Mouse (Mus musculus) kidney, postnatal 14 days (tissue): Measurements from ENCODE around the gene Stmn1.
"Not testable (repeated sequence)": the region's sequence is repeated elsewhere in the genome, so short reads cannot be mapped to it uniquely, and the experiment has no call there.

Experiments used
- DNase-seq: peaks from one replicate; pipeline ENCODE4 v3.0.0; 2022; ENCODE audit warnings: mixed read lengths

The Stmn1 gene

DNA sequence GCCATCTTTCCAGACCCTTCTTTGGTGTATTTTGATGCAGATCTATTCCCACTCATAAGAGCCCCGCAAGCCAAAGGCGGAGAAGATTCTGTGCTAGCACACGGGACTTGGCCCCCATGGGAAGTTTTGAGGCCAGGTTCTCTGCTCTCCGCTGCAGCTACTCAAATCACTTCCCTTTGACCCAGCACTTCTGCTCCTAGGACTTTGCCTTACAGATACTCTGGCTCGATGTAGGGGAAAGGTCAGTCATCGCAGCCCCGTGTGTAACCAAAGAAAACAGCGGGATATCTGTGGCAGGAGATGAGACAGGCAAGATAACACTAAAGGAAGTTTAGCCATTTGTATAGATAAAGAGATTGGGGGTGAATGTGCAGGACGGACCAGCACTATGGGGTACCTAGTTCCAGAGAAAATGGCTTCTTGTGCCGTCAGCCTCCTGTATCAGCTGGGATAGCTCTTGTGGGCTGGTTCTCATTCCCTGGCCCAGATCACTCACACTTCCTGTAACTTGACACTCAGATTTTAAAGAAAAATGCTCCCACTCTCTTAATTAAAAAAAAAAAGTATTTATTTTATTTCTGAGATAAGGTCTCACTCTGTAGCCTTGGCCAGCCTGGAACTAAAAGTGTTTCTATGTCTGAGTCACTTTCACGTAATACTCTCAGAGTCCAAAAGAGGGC lies 22.0 kb downstream of the Stmn1 start:
- peak; percentile 47 for DNase-seq

DNA sequence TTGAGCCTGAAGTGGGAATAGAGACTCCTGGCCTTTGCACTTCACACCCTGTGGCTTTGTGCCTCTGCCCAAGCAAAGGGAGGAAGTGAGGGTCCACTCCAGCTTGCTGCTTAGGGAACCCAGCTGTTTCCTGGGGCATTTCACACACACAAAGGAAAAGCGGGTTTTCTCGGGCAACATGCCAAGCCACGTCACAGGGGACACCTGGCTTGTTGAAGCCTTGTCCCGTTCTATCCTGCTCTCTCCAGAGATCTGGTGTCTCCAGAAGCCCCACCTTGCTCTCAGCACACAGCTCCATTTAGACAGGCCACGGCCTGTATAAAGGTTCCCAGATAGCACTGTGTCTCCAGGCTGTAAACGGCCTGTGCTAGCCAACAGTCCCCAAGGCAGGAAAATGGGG lies 23.6 kb downstream of the Stmn1 start:
- peak; percentile 43 for DNase-seq

DNA sequence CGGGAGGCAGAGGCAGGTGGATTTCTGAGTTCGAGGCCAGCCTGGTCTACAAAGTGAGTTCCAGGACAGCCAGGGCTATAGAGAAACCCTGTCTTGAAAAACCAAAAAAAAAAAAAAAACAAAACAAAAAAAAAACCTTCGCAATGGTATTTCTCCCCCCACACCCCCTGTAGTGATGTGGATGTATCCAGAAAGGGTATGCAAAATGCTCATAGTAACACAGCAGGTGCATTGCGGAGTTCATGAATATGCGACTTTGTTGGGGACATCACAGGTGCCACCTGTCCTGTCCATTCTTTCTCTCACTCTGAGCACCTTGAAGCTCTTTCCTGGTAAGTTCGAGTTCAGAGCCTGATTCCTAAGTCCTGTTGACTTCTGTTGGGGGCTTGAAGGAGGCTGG lies 26.0 kb downstream of the Stmn1 start:
- not testable (repeated sequence) for DNase-seq

DNA sequence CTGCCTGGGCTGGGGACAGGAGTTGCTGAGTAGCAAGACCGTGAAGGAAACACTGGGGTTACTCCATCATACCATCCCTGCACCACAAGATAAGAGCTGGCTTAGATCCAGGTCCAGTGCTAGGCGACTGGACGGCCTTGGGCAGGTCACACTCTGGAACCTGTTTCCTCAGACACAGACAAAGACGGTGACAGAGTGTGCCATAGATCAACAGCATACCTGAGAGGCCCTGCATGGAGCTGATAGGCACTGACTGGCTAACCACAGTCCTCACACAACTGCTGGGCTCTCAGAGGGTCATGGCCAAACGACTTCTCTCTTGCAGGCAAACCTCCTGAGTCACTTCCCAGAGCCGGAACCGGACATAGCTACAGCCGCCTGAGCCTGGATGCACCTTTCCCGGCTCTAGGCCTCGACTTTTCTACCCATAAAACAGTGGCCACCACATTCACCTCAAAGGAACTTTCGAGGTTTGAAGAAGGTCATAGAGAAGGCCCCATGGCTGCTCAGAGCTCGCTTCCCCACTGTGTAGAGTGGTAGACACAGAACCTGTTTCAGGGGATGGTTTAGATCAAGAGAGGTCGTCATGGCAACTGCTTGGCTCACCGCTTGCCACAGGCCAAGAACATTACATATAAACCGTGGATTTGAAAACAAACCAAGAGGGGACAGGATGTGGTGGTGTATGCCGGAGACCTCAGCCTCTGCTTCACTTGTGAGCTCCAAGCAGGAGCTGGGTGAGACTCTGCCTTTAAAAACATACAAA lies 26.8 kb downstream of the Stmn1 start:
- no peak for DNase-seq

DNA sequence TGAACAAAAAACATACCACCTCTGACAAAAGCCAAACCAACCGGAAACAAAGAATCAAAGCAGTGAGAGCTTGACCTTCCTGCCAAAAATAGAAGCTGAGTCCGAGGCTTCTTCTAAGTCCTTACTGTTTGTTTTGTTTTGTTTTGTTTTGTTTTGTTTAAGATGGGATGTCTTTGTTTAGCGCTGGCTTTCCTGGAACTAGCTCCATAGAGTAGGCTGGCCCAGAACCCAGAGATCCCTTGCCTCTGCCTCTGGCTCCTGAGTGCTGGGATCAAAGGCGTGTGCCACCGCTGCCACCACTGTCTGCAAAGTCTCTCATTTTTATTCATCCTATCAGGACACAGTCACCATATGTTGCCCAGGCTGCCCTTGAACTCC lies 27.4 kb downstream of the Stmn1 start:
- no peak for DNase-seq

DNA sequence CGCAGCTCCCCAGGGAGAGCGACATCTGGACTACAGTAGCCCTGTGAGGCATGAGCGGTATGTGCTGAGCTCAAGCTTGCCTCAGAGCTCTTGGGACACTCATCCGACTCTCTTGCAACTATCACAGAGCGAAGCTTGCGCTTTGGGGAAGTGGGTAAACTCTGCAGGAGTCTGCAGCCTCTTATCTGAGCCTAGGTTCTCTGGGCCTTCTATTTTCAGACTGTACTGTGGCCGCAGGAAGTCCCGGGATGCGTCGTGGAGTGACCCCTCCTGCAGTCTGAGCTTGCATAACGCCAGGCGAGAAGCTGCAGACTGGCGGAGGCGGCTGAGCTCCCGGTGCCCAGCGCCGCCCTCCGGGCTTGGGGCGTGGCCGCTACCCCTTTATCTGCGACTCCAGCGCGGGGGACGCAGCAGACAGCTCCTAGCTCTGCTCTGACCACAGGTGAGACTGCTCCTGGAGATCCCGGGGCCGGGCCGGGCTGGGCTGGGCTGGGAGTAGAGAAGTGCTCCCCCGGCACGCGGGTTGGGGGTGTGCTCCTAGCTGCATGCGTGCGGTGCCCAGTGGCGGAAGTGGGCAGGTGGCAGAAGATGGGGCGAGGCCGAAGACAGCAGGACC lies 28.6 kb downstream of the Stmn1 start, which contains the start of gene Paqr7:
Gene Paqr7, plus strand, starts transcription at position 103 of the 616 bp plus-strand sequence.
- peak; percentile 88 for DNase-seq

DNA sequence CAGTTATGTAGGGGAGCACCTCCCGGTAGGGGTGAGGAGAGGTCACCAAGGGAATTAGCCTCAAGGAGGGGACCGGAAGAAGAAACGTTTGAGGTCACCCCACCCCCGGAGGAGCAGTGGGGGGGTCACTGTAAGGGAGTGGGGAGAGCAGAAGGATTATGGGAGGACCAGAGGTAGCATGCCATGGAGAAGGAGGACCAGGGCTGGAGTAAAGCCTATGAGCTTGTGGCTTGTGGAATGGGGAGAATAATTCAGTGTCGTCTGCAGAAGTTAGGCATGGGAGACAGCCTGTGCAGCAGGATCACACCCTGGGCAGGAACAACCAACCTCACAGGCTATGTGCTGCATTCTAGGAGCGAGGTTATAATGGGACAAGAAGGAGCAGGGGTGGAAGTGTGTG lies 29.1 kb downstream of the Stmn1 start:
- DNase-seq: no peak

DNA sequence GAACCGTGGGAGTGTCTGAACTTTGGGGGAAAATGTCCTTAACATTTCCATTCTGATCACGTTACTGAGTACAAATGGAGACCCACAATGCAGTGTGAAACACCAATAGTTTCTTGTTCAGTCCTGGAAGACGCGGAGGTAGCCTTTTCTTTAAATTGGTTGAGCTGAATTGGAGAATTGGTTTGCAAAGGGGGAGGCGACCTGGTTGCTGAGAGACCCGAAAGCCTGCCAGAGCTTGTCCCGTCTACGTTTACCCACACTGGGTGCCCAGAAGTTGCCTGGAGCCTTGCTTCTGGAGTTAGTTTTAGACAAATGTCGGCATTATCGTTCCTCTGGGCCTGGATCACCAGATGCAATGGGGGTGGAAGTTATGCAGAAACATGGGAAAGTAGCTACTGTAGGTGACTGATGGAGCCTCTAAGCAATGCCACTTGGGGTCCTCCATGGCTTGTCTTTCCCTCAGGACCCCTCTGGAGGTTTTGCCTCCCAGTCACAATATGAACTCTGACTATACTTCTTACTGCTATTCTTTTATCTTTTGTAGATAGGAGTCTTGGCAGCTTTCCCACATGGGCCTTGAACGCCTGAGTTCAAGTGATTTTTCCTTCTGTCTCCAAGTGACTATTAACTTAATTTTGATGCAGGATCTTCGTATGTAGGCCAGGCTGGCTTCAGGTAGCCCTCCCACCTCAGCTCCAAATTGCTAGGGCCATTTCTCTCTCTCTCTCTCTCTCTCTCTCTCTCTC lies 30.0 kb downstream of the Stmn1 start:
- no peak for DNase-seq

DNA sequence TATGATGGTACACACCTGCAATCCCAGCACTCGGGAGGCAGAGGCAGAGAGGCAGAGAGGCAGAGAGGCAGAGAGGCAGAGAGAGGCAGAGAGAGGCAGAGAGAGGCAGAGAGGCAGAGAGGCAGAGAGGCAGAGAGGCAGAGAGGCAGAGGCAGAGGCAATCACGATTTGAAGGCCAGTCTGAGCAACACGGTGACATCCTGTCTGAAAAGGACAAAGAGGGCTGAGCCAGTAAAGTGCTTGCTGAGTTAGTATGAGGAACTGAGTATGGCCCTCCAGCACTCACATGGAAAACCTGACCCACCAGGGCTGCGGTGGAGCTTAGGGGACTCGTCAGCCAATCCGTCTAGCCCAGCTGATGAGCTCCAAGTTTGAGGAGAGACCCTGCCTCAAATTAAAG lies 30.9 kb downstream of the Stmn1 start:
- DNase-seq: not testable (repeated sequence)

DNA sequence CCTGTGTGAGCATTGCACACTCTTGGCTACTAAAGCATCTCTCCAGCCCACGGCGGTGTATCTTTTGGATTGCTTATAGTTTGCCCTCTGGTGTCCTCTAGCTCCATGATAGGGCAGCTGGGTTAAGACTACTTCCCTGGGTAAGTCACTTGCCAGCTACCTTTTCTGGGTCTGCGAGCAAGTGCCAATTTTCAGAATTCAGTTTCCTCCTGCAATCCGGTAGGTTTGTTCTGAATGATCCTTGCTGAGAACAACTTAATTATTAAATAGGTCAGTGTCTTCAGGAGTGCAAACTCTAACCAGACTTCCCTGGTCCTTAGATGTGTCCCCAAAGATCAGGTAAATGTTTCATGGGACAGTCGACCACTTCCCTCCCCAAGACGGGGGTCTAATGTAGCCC lies 33.0 kb downstream of the Stmn1 start:
- no peak for DNase-seq

DNA sequence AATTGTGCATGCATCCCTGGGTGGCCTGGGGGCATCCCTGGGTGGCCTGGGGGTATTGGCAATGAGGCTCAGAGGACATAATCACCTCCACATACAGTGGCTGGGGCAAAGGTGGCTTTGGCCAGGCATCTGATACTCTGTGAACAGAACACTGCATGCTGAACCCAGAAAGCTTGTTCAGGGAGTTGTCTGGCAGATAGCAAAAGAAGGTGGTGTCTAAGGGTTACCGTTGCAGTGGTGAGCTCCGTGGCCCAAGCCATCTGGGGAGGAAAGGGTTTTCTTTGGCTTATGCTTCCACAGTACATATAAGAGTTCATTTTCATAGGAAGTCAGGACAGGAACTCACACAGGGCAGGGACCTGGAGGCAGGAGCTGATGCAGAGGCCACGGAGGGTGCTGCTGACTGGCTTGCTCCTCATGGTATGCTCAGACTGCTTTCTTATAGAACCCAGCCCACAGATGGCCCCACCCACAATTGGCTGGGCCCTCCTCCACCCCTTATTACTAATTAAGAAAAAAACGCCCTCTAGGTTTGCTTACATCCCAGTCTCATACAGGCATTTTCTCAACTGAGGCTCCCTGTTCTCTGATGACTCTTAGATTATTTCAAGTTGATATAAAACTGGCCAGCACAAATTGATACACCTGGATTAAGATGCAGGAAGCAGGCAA lies 35.7 kb downstream of the Stmn1 start:
- no peak for DNase-seq

DNA sequence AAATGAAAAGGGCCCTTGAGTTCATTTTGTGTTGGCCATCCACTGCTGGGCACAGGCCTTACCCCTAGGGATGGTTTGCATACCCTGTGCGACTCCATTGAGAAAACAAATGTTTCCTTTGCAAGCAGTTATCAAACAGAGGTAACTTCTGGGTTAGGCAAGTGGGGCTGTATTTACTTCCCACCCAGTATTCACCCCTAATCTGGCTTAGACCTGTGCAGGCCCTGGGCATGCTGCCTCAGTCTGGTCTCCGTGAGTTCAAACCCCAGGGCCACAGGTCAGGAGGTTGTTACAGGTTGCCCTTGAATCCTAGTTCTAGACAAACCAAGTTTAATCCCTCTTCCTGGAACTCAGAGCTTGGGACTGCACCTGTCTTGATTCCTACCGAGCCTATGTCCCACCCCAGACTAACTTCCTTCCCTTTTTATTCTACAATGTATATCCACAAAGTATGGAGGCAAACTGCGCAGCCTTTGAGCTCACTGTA lies 37.2 kb downstream of the Stmn1 start:
- no peak for DNase-seq

DNA sequence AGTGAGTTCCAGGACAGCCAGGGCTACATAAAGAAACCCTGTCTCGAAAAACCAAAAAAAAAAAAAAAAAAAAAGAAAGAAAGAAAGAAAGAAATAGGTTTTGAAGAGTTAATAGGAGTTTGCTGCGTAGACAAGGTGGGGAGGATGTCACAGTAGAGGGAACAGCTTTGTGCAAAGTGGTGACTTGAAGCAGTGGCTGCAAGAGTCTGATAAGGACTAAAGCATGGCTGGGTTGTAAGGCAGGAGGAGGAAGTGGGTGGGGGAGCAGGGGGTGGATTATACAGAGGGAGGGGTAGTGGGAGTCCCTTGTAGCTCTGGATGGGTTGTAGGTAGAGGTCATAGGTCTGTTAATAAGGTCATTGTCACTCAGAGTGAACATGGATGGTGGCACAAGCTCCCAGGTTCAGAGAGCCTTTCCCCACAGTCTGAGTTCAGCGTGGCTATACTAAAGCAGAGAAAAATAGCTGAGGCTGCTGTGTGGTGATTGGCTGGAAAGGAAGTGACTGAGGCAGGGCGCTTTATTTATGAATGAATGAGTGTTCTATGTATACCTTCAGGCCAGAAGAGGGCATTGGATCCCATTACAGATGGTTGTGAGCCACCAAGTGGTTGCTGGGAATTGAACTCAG lies 38.0 kb downstream of the Stmn1 start:
- no peak for DNase-seq

DNA sequence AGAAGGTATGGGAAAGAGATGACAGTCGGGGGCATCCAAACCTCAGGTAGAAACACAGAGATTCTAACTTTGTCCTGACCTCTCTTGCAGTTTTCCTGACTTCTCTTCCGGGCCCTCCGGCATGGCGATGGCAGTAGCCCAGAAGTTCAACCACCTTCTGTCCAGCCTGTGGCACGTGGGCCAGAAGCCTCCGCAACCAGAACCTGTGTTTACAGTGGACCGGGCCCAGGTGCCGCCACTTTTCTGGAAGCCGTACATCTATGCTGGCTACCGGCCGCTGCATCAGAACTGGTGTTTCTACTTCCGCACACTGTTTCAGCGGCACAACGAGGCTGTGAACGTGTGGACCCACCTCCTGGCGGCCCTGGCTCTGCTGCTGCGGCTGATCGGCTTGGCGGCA lies 38.6 kb downstream of the Stmn1 start:
- no peak for DNase-seq

DNA sequence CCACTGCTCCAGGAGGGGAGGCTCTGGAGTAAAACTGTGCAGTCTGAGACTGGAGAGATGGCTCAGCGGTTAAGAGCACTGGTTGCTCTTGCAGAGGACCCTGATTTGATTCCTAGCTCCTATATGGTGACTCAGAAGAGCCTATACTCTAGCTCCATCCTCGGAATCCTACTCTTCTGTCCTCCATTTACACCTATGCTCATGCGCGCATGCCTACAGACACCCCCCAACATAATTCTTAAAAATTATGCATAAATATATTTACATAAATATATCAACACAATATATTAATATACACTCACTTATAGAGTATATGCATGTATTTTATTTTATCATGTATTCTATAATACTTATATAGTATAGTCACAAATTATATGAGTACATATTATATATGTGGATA lies 42.3 kb downstream of the Stmn1 start:
- DNase-seq: no peak

DNA sequence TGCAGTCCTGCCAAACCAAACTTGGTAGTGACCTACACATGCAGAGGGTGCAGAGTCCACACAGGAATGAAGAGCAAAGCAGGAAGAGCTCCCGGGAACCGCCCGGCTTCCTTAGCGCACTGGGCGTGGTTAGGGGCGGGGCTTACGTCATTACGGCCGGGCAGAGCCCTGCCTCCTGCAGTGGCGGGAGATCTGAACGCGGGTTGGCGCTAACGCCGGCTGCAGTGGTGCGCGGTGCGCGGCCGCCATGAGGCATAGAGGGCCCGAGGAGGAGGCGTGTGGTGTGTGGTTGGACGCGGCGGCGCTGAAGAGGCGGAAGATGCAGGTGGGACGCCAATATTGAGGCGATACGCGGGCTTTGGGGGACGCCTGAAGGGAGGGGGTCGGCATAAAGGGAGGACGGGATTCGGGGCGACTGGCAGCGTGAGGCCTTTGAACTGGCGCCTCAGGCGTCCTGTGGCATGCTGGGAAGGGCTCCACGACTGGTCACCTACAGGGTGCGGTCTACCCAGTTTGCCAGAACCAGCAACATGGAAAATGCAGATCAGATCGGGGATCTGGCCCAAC lies 42.8 kb downstream of the Stmn1 start, which contains the start of gene Aunip:
Gene Aunip, plus strand, starts transcription at position 155 of the 567 bp plus-strand sequence.
- DNase-seq: peak; percentile 93

DNA sequence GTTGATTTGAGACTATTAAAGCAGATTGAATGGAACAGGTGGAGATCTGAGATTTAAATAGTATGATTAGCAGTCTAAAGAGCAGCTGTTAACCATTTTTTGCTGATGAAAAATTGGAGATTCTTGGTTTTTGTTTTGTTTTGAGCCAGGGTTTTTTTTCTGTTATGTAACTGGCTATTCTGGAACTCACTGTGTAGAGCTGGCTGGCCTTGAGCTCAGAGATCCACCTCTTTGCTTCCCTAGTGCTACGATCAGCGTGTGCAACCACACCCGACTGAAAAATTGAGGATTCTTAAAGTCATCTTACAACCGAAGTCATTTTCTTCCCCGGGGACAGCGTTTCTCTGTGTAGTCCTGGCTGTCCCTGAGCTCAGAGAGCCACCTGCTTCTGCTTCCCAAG lies 43.6 kb downstream of the Stmn1 start:
- DNase-seq: no peak

DNA sequence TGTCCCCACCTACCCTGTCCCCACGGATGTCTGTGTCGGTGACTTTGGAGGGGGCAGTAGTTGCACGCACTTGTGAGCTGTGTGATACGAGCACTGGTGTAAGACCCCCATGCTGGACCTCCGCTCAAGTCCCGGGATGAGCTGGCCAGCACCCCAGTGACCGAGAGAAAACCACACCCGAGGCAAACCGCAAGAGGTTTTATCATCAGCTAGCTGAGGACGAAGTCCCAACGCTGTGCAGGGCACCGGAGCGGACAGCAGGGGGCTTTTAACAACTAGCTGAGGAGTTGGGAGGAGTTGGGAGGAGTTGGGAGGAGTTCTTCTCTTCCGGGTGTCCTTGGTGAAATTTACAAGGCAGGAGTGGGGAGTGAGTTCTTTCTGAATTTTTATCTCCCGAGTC lies 44.7 kb downstream of the Stmn1 start:
- DNase-seq: peak; percentile 83

DNA sequence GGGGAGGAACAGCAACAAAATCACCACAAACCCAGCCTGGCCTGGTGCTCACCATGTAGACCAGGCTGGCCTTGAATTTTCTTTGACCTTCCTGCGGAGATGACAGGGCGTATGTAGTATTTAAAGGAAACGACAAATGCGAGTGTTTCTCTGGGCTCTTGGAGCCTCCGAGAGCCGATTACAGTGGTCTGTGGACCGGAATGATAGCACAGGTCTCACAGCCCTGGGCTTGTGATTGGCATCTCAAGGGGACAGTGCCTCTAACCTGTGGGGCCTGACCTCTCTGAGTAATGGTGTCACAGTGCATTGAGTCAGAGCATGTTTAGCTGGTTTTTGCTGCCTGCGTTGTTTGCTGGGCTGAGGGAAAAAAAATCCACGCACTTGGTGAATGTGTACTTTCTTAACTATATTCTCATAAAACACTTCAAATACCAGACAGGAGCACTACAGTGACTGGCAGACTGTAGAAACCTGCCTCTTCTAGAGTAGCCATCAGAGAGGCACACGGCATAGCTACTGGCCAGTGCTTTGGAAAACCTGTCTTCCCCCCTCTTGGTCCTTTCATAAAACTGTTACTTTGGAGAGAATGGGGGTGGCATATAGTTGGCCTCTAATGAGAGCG lies 46.3 kb downstream of the Stmn1 start:
- DNase-seq: no peak

DNA sequence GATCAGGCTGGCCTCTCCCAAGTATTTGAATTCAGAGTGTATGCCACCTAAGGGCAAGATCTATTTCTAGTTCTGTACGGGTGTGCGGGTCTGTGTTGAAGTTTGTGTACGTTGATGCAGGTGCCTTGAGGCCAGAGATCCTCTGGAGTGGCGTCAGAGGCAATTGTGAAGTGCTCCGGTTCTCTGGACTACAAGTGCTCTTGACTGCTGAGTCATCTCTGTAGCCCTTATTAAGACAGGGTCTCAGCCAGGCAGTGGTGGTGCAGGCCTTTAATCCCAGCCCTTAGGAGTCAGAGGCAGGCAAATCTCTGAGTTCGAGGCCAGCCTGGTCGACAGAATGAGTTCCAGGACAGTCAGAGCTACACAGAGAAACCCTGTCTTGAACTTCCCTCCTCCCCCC lies 47.5 kb downstream of the Stmn1 start:
- no peak for DNase-seq

DNA sequence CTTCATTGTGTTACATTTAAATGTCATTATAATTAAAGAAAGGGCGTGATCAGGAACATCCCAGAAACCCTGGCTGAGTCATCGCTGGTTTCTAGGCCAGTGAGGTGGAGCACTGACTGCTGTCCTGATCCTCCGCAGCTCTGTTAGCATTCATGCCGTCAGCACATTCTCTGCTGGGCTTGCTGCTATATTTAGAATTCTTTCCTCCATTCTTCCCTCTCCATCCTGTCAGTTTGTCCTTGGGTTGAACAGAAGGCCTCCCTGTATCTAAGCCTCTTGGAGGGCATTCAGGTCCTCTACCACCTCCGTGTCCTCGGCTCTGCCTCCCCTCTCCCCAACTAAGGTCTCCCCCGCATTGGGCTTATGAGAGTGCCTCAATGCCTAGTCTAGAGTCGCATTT lies 48.9 kb downstream of the Stmn1 start:
- DNase-seq: peak; percentile 50
